Mouse (Mus musculus) neural tube, embryonic 11.5 days (tissue): ENCODE measurements around the gene Podn. TPM values are rescaled to one million over a fixed set of nuclear protein-coding genes. Genes with fewer than 3 reads are reported as not detected.

ENCODE experiments used
- ATAC-seq: fragments of 200-750 bp; cut with Nextera tagmentation; 2 replicates; pipeline ENCODE4 v1.8.0; 2017; ENCODE audit warnings: moderate number of reproducible peaks, mild to moderate bottlenecking, moderate TSS enrichment, moderate library complexity; ENCODE audit not compliant: insufficient read depth, low FRiP score, low TSS enrichment
- DNase-seq: peaks from one replicate; pipeline ENCODE4 v3.0.0-alpha.2; 2015; ENCODE audit warnings: low spot score
- H3K27ac ChIP-seq: fragments of 300-500 bp; sonication (generic); 2 replicates; pipeline ENCODE4 v1.5.1; 2014; ENCODE audit warnings: low read depth, mild to moderate bottlenecking, low read length
- H3K27me3 ChIP-seq: fragments of 300-500 bp; sonication (generic); 2 replicates; pipeline ENCODE4 v1.6.1; 2014; ENCODE audit warnings: mild to moderate bottlenecking, low read length, mixed read lengths; ENCODE audit not compliant: control insufficient read depth, insufficient read depth
- H3K36me3 ChIP-seq: fragments of 300-500 bp; sonication (generic); 2 replicates; pipeline ENCODE4 v1.6.1; 2014; ENCODE audit warnings: mild to moderate bottlenecking, low read length, moderate library complexity, mixed read lengths; ENCODE audit not compliant: control insufficient read depth, insufficient read depth
- H3K4me1 ChIP-seq: fragments of 300-500 bp; sonication (generic); 2 replicates; pipeline ENCODE4 v1.6.1; 2014; ENCODE audit warnings: low read length, mixed read lengths; ENCODE audit not compliant: control insufficient read depth, insufficient read depth
- H3K4me2 ChIP-seq: fragments of 300-500 bp; sonication (generic); 2 replicates; pipeline ENCODE4 v1.6.1; 2014; ENCODE audit warnings: low read depth, mild to moderate bottlenecking, moderate library complexity
- H3K4me3 ChIP-seq: fragments of 300-500 bp; sonication (generic); 2 replicates; pipeline ENCODE4 v1.5.1; 2014; ENCODE audit warnings: low read depth, low read length
- H3K9ac ChIP-seq: fragments of 300-500 bp; sonication (generic); 2 replicates; pipeline ENCODE4 v1.6.1; 2014; ENCODE audit warnings: mild to moderate bottlenecking, low read length
- H3K9me3 ChIP-seq: fragments of 300-500 bp; sonication (generic); 2 replicates; pipeline ENCODE4 v1.6.1; 2016; ENCODE audit warnings: low read length; ENCODE audit not compliant: control insufficient read depth
- WGBS: fragments of 180-500 bp; shearing (Covaris S2); extraction: QIAGEN DNeasy Blood & Tissue Kit; methylation state at CpG from one replicate; pipeline ENCODE4 v1.1.7; 2014; 5-methylcytosine and 5-hydroxymethylcytosine counted together
- polyA plus RNA-seq: library from polyadenylated mRNA; unstranded; fragments of >200 nt; fragmentation: Nextera tagmentation; extraction: Ambion mirVana; gene quantifications from 2 replicates; pipeline ENCODE4 v1.2.1, GENCODE M21; 2014

Podn gene
- polyA plus RNA-seq, 1 experiment from 2014 or later, result 0.36 TPM

DNA sequence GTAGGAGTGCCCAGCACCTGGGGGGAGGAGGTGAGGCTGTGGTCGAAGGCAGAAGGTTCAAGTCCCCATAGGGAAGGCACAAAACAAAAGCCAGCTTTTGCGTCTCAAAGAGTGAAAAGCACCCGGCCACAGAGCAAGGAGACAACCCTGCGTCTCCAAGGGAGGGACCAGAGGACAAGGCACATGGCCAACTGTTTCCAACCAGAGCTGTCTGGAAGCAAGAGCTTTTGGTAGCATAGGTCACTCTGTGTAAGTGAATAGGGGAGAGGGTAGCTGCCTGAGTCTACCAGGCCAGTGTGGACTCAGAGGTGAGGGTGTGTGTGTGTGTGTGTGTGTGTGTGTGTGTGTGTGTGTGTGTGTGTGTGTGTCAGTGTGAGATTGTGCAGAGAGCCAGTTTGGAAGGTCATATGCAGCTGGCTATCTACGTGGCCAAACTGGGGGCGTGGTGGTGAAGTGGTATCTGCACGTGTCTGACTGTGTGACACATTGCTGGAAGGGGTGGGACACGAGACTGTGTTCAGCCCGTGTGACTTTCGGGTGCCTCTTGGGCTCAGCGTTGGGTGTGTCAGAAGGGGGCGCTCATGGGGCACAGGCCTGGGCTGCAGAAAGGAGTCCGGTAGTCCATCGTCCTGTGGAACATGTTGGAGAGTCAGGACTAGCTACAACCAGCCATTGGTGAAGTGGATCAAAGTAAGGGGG lies 81.0 kb downstream of the Podn start:
- no peak for DNase-seq
- WGBS, result 70% methylated on average over 14 of the region's 14 CpGs

GRCm38 (mm10) chr4:108014466-108014865 lies 81.8 kb downstream of the Podn start:
- Histone ChIP-seq H3K9ac (no peak overlapping the region), H3K4me2 (no peak overlapping the region), H3K27ac (no peak overlapping the region), H3K4me3 (no peak overlapping the region), H3K4me1 (no peaks in the 10 kb centered on the region), H3K36me3 (no peaks in the 10 kb centered on the region), H3K27me3 (no peaks in the 10 kb centered on the region), H3K9me3 (no peaks in the 10 kb centered on the region)
- ATAC-seq (no peak), DNase-seq (no peak)
- WGBS, result 65% methylated on average over 2 of the region's 2 CpGs

More for the DNA sequence above, 81.0 kb downstream of the Podn start:
- H3K4me1 ChIP-seq, result no peaks in the 10 kb centered on the region
- H3K9me3 ChIP-seq, result no peaks in the 10 kb centered on the region
- H3K27me3 ChIP-seq, result no peaks in the 10 kb centered on the region
- no peak for ATAC-seq
- H3K36me3 ChIP-seq, result no peaks in the 10 kb centered on the region
- H3K4me3 ChIP-seq, result no peak overlapping the region
- H3K4me2 ChIP-seq, result no peak overlapping the region
- no peak overlapping the region; the same call in 1 of the 2 replicates for H3K9ac ChIP-seq
- H3K27ac ChIP-seq, result no peak overlapping the region

GRCm38 (mm10) chr4:108008541-108008940 lies 87.7 kb downstream of the Podn start:
- no peak for ATAC-seq
- Histone ChIP-seq H3K4me1 (no peaks in the 10 kb centered on the region), H3K27ac (no peak overlapping the region), H3K9me3 (no peaks in the 10 kb centered on the region), H3K36me3 (no peaks in the 10 kb centered on the region), H3K27me3 (no peaks in the 10 kb centered on the region), H3K4me3 (no peak overlapping the region), H3K4me2 (no peak overlapping the region), H3K9ac (no peak overlapping the region)
- DNase-seq, result no peak
- 84% methylated on average over 8 of the region's 8 CpGs for WGBS

- no peak overlapping the region for H3K4me2 ChIP-seq
- H3K4me3 ChIP-seq, result no peak overlapping the region
- ATAC-seq (no peak), DNase-seq (no peak)
- no peaks in the 10 kb centered on the region for H3K9me3 ChIP-seq
- 81% methylated on average over 7 of the region's 7 CpGs for WGBS
- no peak overlapping the region for H3K27ac ChIP-seq
- H3K27me3 ChIP-seq, result no peaks in the 10 kb centered on the region
- H3K4me1 ChIP-seq, result no peaks in the 10 kb centered on the region
- H3K9ac ChIP-seq, result no peak overlapping the region
- no peaks in the 10 kb centered on the region for H3K36me3 ChIP-seq
These were observed 88.6 kb downstream of the Podn start for GRCm38 (mm10) chr4:108007532-108008103.

DNA sequence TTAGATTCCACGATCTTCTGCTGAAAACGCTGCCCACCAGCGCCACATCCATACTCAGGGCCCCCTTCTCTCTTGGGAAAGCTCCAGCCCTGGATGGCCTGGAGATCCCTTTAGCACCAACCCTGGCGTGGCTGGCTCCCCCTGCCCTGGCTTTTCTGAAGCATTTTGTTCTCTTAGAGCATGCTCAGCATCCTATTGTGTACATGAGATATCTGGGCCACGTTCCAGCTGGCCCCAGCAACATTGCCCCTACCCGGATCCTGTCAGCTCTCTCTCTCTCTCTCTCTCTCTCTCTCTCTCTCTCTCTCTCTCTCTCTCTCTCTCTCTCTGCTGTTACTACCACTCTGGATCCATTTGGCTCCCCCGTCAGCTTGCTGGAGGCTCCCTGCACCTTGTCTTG lies 90.9 kb downstream of the Podn start:
- DNase-seq (no peak), ATAC-seq (no peak)
- no peaks in the 10 kb centered on the region for H3K9me3 ChIP-seq
- no peak overlapping the region for H3K4me2 ChIP-seq
- H3K9ac ChIP-seq, result no peak overlapping the region
- 84% methylated on average over 7 of the region's 7 CpGs for WGBS
- no peaks in the 10 kb centered on the region for H3K27me3 ChIP-seq
- no peaks in the 10 kb centered on the region for H3K36me3 ChIP-seq
- no peak overlapping the region for H3K4me3 ChIP-seq
- H3K4me1 ChIP-seq, result no peaks in the 10 kb centered on the region
- no peak overlapping the region for H3K27ac ChIP-seq

DNA sequence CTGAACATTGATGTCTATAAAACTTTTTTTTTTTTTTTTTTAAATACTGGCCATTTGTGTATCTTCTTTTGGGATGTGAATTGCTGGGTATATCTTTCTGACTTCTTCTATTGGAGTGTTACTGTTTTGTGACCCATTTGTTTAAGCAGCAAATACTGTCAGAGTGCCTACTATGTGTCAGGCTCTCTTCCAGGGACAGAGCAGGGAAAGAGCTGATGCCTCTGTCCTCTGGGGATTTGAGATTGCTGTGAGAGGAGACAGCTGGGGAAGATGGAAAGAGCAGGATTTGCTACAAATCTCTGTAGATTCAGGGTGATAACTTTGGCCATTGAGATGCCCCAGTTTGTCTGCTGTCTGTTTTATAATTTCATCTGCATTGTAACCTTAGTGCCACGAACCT lies 96.9 kb downstream of the Podn start:
- Histone ChIP-seq H3K9ac (no peak overlapping the region), H3K4me2 (no peak overlapping the region), H3K27me3 (no peaks in the 10 kb centered on the region), H3K27ac (no peak overlapping the region), H3K36me3 (no peaks in the 10 kb centered on the region), H3K4me3 (no peak overlapping the region), H3K9me3 (no peaks in the 10 kb centered on the region), H3K4me1 (no peaks in the 10 kb centered on the region)
- DNase-seq (no peak), ATAC-seq (no peak)
- WGBS, result 82% methylated on average over 1 of the region's 1 CpGs

- ATAC-seq, result no peak
- Histone ChIP-seq H3K36me3 (no peaks in the 10 kb centered on the region), H3K9ac (no peak overlapping the region), H3K27me3 (no peaks in the 10 kb centered on the region), H3K4me3 (no peak overlapping the region), H3K9me3 (no peaks in the 10 kb centered on the region), H3K4me2 (no peak overlapping the region), H3K27ac (no peak overlapping the region), H3K4me1 (no peaks in the 10 kb centered on the region)
- WGBS, result 56% methylated on average over 11 of the region's 11 CpGs
- no peak for DNase-seq
These were observed 97.5 kb downstream of the Podn start for GRCm38 (mm10) chr4:107998641-107999332.

- DNase-seq, result no peak
These were observed 99.7 kb downstream of the Podn start for GRCm38 (mm10) chr4:107996418-107996986.

More at GRCm38 (mm10) chr4:107996418-107996986, 99.7 kb downstream of the Podn start:
- H3K4me3 ChIP-seq, result no peak overlapping the region
- ATAC-seq, result no peak
- H3K4me2 ChIP-seq, result no peak overlapping the region
- H3K4me1 ChIP-seq, result no peaks in the 10 kb centered on the region
- 88% methylated on average over 9 of the region's 9 CpGs for WGBS
- H3K36me3 ChIP-seq, result no peaks in the 10 kb centered on the region
- H3K27ac ChIP-seq, result no peak overlapping the region
- H3K9ac ChIP-seq, result no peak overlapping the region
- H3K27me3 ChIP-seq, result no peaks in the 10 kb centered on the region
- no peaks in the 10 kb centered on the region for H3K9me3 ChIP-seq
